Mouse (Mus musculus) myocyte (in vitro differentiated cells): ENCODE data around the gene Zfc3h1. TPM values are rescaled to one million over a fixed set of nuclear protein-coding genes. Genes with fewer than 3 reads are reported as not detected.

Experiments used
- H3K27me3 ChIP-seq: one replicate; pipeline ENCODE4 v1.6.1; 2011; ENCODE audit not compliant: control insufficient read depth, insufficient read depth, insufficient read length
- H3K36me3 ChIP-seq: one replicate; pipeline ENCODE4 v1.6.1; 2011; ENCODE audit not compliant: control insufficient read depth, insufficient read depth
- H3K4me2 ChIP-seq: one replicate; pipeline ENCODE4 v1.6.1; 2011; ENCODE audit warnings: low read depth, control low read depth
- H3K4me3 ChIP-seq: one replicate; pipeline ENCODE4 v1.5.1; 2011; ENCODE audit warnings: mild to moderate bottlenecking, control low read depth, moderate library complexity
- H3K79me2 ChIP-seq: one replicate; pipeline ENCODE4 v1.6.1; 2011; ENCODE audit not compliant: control insufficient read depth, insufficient read depth
- H3ac ChIP-seq: one replicate; pipeline ENCODE4 v1.6.1; 2011; ENCODE audit not compliant: control insufficient read depth, insufficient read length
- CEBPB ChIP-seq: IDR thresholded peaks from 2 replicates; pipeline ENCODE4 v1.6.1; 2011; ENCODE audit warnings: mild to moderate bottlenecking, moderate library complexity; ENCODE audit not compliant: poor library complexity, insufficient read depth, severe bottlenecking
- E2F4 ChIP-seq: IDR thresholded peaks from one replicate; pipeline ENCODE4 v1.6.1; 2011; ENCODE audit warnings: mild to moderate bottlenecking, control low read depth, moderate library complexity; ENCODE audit not compliant: insufficient read depth
- MAX ChIP-seq: IDR thresholded peaks from one replicate; pipeline ENCODE4 v1.6.1; 2011; ENCODE audit warnings: low read depth, mild to moderate bottlenecking, control low read depth
- MYOD1 ChIP-seq, 3 experiments: IDR thresholded peaks; one replicate each; pipeline ENCODE4 v1.6.1; 2011; ENCODE audit warnings: control low read depth in 2 of 3, low read depth in 2 of 3, mild to moderate bottlenecking in 2 of 3, moderate library complexity in 1 of 3; ENCODE audit not compliant: insufficient read length in 2 of 3, control insufficient read depth in 1 of 3
- MYOG ChIP-seq, 3 experiments: IDR thresholded peaks; one replicate each; pipeline ENCODE4 v1.6.1; 2011; ENCODE audit warnings: control low read depth in 2 of 3, low read depth in 2 of 3, mild to moderate bottlenecking in 2 of 3; ENCODE audit not compliant: insufficient read length in 2 of 3, control insufficient read depth in 1 of 3, insufficient read depth in 1 of 3
- POLR2A ChIP-seq: IDR thresholded peaks from one replicate; pipeline ENCODE4 v1.6.1; 2011; ENCODE audit warnings: low read depth, mild to moderate bottlenecking, control low read depth, moderate library complexity; ENCODE audit not compliant: insufficient read length
- POLR2AphosphoS2 ChIP-seq: IDR thresholded peaks from one replicate; pipeline ENCODE4 v1.6.1; 2011; ENCODE audit warnings: low read depth, control low read depth; ENCODE audit not compliant: insufficient read length
- REST ChIP-seq: IDR thresholded peaks from one replicate; pipeline ENCODE4 v1.6.1; 2011; ENCODE audit warnings: mild to moderate bottlenecking, control low read depth, moderate library complexity; ENCODE audit not compliant: insufficient read depth, insufficient read length
- SRF ChIP-seq: IDR thresholded peaks from one replicate; pipeline ENCODE4 v1.6.1; 2011; ENCODE audit warnings: low read depth; ENCODE audit not compliant: control insufficient read depth, insufficient read length
- TCF12 ChIP-seq: IDR thresholded peaks from one replicate; pipeline ENCODE4 v1.6.1; 2011; ENCODE audit warnings: mild to moderate bottlenecking, control low read depth; ENCODE audit not compliant: poor library complexity, insufficient read depth, severe bottlenecking
- TCF3 ChIP-seq: IDR thresholded peaks from one replicate; pipeline ENCODE4 v1.6.1; 2011; ENCODE audit warnings: low read depth, control low read depth; ENCODE audit not compliant: insufficient read length
- USF1 ChIP-seq: IDR thresholded peaks from one replicate; pipeline ENCODE4 v1.6.1; 2011; ENCODE audit warnings: low read depth, mild to moderate bottlenecking, control low read depth, moderate library complexity
- polyA plus RNA-seq: library from polyadenylated mRNA; unstranded; fragments of >200 nt; fragmentation: generic; extraction: Trizol; gene quantifications from one replicate; pipeline ENCODE4 v1.2.1, GENCODE M21; 2012; ENCODE audit warnings: missing spikeins

Gene Zfc3h1
- polyA plus RNA-seq, 1 experiment: 9.0 TPM

DNA sequence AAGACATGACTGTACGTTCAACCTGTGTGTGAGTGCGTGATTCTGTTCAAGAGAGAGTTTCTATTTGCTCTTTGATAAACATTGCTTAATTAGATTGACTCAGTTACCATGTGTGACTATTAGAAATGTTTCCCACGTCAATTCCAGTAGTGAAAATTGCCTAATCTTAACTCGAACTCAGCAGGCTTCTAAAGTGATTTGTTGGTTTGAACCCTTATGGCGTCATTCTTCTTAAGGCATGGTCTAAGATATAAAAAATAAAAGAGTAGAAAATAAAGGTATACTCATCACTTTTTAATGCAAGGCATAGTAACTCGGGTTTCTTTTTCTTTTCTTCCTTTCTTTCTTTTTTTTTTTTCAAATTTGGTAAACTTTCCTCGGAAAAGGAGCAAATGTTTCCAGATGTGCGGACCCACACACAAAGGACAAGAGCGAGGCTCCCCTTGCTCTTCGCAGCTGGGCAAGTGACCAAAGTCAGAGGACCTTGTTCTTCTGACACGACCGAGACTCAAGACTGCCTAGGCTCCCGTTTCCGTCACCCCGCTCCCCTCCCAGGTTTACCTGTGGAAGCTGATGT is 1.0 kb upstream of the Zfc3h1 start:
- peak overlapping the region; percentile 89 for H3K4me2 ChIP-seq
- H3ac ChIP-seq: peak overlapping the region; percentile 95
- H3K79me2 ChIP-seq: peaks cover 80% of the 10 kb centered on the region
- peak overlapping the region; percentile 95 for H3K4me3 ChIP-seq
- H3K36me3 ChIP-seq: peaks cover 14% of the 10 kb centered on the region
- TF ChIP-seq POLR2AphosphoS2 (no peak), MAX (no peak), MYOD1 (IDR thresholded peaks at IDR 0.05; ENCODE audit: control insufficient read depth in 1 of 3, insufficient read length in 2 of 3, low read depth in 2 of 3) (no peak), E2F4 (no peak), TCF3 (no peak), MYOG (IDR thresholded peaks at IDR 0.05; ENCODE audit: control insufficient read depth in 1 of 3, insufficient read depth in 1 of 3, insufficient read length in 2 of 3, low read depth in 2 of 3) (no peak), USF1 (no peak), SRF (no peak), CEBPB (no peak), POLR2A (no peak), TCF12 (no peak), REST (no peak)
- no peaks in the 10 kb centered on the region for H3K27me3 ChIP-seq

DNA sequence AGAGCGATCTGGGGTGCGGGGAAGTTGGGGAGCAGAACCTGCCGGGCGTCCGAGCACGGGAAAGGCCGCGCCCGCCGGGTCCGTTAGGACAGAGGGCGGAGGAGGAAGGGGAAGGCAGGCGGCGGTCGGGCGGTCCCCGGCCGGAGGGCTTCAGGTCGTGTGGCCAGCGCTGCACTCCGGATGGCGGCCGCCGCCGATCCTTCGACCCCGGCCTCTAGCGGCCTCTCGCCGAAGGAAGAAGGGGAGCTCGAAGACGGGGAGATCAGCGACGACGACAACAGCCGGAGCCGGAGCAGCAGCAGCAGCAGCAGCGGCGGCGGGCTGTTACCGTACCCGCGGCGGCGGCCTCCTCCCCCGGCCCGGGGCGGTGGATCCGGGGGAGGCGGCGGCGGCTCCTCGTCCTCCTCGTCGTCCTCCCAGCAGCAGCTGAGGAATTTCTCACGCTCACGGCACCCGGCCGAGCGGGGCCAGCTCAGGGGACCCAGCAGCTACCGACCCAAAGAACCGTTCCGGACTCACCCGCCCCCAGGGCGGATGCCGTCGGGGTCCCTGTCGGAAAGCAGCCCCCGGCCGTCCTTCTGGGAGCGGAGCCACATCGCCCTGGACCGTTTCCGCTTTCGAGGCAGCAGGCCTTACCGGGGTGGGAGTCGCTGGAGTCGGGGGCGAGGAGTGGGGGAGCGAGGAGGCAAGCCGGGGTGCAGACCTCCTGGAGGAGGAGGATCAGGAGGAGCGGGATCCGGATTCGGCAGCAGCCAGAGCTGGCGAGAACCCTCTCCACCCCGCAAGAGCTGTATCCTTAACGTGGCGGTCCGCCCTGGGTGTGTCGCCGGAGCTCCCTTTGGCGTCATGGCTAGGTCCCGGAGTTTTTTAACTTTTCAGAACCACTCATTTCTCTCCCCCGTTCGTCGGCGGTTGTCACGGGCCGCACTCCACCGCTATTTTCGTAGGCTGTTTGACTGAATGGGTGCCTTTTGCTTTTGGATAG is 551 bp downstream of the Zfc3h1 start:
- H3K4me2 ChIP-seq: peak overlapping the region; percentile 78
- peaks cover 28% of the 10 kb centered on the region for H3K36me3 ChIP-seq
- H3K4me3 ChIP-seq: peak overlapping the region; percentile 95
- TF ChIP-seq POLR2A (peak; percentile 47), SRF (no peak), MYOD1 (IDR thresholded peaks at IDR 0.05; ENCODE audit: control insufficient read depth in 1 of 3, insufficient read length in 2 of 3, low read depth in 2 of 3) (no peak), E2F4 (no peak), CEBPB (no peak), USF1 (no peak), POLR2AphosphoS2 (peak; percentile 41)
- H3K79me2 ChIP-seq: peaks cover 91% of the 10 kb centered on the region
- H3ac ChIP-seq: peak overlapping the region; percentile 95
- H3K27me3 ChIP-seq: no peaks in the 10 kb centered on the region

DNA sequence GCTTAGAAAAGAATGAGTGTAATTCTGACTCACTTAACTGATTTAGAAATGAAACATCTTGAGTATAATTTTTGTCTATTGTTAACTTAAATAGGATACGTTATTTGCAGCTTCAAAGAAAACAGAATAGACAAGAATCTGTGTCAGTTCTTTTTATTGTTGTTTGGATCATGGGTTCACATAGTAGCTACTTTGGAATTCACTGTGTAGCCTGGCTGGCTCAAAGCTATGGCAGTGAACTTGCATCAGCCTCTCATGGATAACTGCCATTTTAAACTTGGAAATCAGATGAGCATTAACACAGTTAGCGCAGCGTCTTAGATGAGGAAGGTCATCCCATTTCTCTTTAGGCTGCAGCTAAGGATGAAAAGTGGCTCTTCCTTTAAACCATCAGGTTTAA is 3.1 kb downstream of the Zfc3h1 start:
- no peak overlapping the region for H3ac ChIP-seq
- peaks cover 52% of the 10 kb centered on the region for H3K36me3 ChIP-seq
- peak overlapping the region; percentile 78 for H3K4me2 ChIP-seq
- H3K27me3 ChIP-seq: no peaks in the 10 kb centered on the region
- TF ChIP-seq CEBPB: peak; percentile 87
- no peak for TF ChIP-seq E2F4
- TF ChIP-seq TCF12: no peak
- peaks cover 90% of the 10 kb centered on the region for H3K79me2 ChIP-seq
- H3K4me3 ChIP-seq: peak overlapping the region; percentile 95

DNA sequence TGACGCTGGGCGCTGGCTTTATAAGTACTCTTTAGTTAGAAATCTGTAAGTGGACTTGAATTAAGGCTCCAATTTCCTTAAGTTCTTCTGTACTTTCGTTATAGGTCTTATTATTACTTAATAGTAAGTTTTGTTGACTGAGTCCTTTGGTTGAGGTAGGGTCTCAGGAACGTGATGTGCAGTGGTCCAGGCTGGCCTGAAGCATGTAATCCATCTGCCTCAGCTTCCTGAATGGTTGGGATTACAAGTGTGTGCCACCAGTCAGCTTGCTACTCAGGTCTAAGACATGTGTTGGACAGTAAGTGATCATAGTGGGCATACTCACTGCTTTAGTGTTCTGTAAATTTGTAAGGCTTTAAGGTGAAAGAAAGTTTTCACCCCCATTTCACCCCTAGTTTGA is 6.3 kb downstream of the Zfc3h1 start:
- peaks cover 79% of the 10 kb centered on the region for H3K36me3 ChIP-seq
- H3K4me3 ChIP-seq: no peak overlapping the region
- H3K4me2 ChIP-seq: peak overlapping the region; percentile 8
- no peak overlapping the region for H3ac ChIP-seq
- TF ChIP-seq POLR2A (no peak), POLR2AphosphoS2 (peak; percentile 51)
- H3K79me2 ChIP-seq: peaks cover 98% of the 10 kb centered on the region
- H3K27me3 ChIP-seq: no peaks in the 10 kb centered on the region

DNA sequence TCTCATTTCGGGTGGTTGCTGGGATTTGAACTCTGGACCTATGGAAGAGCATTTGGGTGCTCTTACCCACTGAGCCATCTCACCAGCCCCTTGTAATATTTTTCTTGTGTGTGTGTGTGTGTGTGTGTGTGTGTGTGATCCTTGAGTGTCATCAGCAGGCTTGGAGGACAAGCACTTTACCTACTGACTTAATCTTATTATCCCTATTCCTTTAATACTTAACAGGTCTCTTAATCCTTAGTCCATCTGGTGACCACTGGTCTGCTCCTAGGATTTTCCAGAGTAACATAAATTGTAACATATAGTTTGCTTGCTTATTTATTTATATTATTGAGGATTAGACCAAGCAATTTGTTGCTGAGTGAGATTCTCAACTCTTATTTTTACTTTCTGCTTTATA is 7.1 kb downstream of the Zfc3h1 start:
- Histone ChIP-seq H3K27me3 (no peaks in the 10 kb centered on the region), H3K79me2 (peaks cover 98% of the 10 kb centered on the region), H3K36me3 (peaks cover 85% of the 10 kb centered on the region), H3K4me2 (peak overlapping the region; percentile 19), H3K4me3 (no peak overlapping the region), H3ac (no peak overlapping the region)
- TF ChIP-seq USF1: no peak
- no peak for TF ChIP-seq MYOG (IDR thresholded peaks at IDR 0.05; ENCODE audit: control insufficient read depth in 1 of 3, insufficient read depth in 1 of 3, insufficient read length in 2 of 3, low read depth in 2 of 3)
- no peak for TF ChIP-seq POLR2A
- no peak for TF ChIP-seq SRF
